Mouse (Mus musculus) embryonic facial prominence, embryonic 14.5 days (tissue): ENCODE measurements around the gene Mb. TPM values are rescaled to one million over a fixed set of nuclear protein-coding genes. Genes with fewer than 3 reads are reported as not detected.

ENCODE experiments used
- ATAC-seq: fragments of 200-750 bp; cut with Nextera tagmentation; 2 replicates; pipeline ENCODE4 v1.8.0; 2017; ENCODE audit warnings: low read depth, moderate number of reproducible peaks, moderate TSS enrichment
- DNase-seq: peaks from one replicate; pipeline ENCODE4 v3.0.0-alpha.2; 2015; ENCODE audit warnings: low spot score
- H3K27ac ChIP-seq: fragments of 300-500 bp; sonication (generic); replicated peaks from 2 replicates; pipeline ENCODE4 v1.5.1; 2014; ENCODE audit warnings: low read depth, mild to moderate bottlenecking, low read length, moderate library complexity
- H3K27me3 ChIP-seq: fragments of 300-500 bp; sonication (generic); replicated peaks from 2 replicates; pipeline ENCODE4 v1.6.1; 2014; ENCODE audit warnings: low read length; ENCODE audit not compliant: control insufficient read depth, insufficient read depth
- H3K36me3 ChIP-seq: fragments of 300-500 bp; sonication (generic); 2 replicates; pipeline ENCODE4 v1.6.1; 2014; ENCODE audit warnings: low read length, mixed read lengths; ENCODE audit not compliant: control insufficient read depth, insufficient read depth
- H3K4me1 ChIP-seq: fragments of 300-500 bp; sonication (generic); 2 replicates; pipeline ENCODE4 v1.6.1; 2014; ENCODE audit warnings: antibody characterized with exemption, low read length; ENCODE audit not compliant: control insufficient read depth, insufficient read depth
- H3K4me2 ChIP-seq: fragments of 300-500 bp; sonication (generic); 2 replicates; pipeline ENCODE4 v1.6.1; 2014; ENCODE audit warnings: low read depth, mild to moderate bottlenecking, low read length, moderate library complexity, mixed read lengths
- H3K4me3 ChIP-seq: fragments of 300-500 bp; sonication (generic); 2 replicates; pipeline ENCODE4 v1.5.1; 2014; ENCODE audit warnings: low read depth, mild to moderate bottlenecking, low read length
- H3K9ac ChIP-seq: fragments of 300-500 bp; sonication (generic); 2 replicates; pipeline ENCODE4 v1.6.1; 2014; ENCODE audit warnings: low read depth, mild to moderate bottlenecking, low read length, moderate library complexity, mixed read lengths
- H3K9me3 ChIP-seq: fragments of 300-500 bp; sonication (generic); 2 replicates; pipeline ENCODE4 v1.6.1; 2016; ENCODE audit warnings: low read length; ENCODE audit not compliant: control insufficient read depth
- WGBS: fragments of 180-500 bp; shearing (Covaris S2); extraction: QIAGEN DNeasy Blood & Tissue Kit; methylation state at CpG from one replicate; pipeline ENCODE4 v1.1.7; 2014; 5-methylcytosine and 5-hydroxymethylcytosine counted together
- polyA plus RNA-seq: library from polyadenylated mRNA; unstranded; fragments of >200 nt; fragmentation: Nextera tagmentation; extraction: Ambion mirVana; gene quantifications from 2 replicates; pipeline ENCODE4 v1.2.1, GENCODE M21; 2014

Mb gene
- polyA plus RNA-seq, 1 experiment from 2014 or later = 12.9 TPM

GRCm38 (mm10) chr15:77044597-77045320 is 5.7 kb downstream of the Mb start, which contains the start of gene Apol6:
TSS of gene Apol6 (plus strand) at chr15:77044729.
- Histone ChIP-seq H3K4me1 (peaks cover 9% of the 10 kb centered on the region), H3K27me3 (no peaks in the 10 kb centered on the region), H3K4me3 (no peak within 1 kb of the TSS), H3K9ac (no peak within 1 kb of the TSS), H3K36me3 (no peaks in the 10 kb centered on the region), H3K4me2 (no peak within 1 kb of the TSS), H3K27ac (no peak within 1 kb of the TSS), H3K9me3 (no peaks in the 10 kb centered on the region)
- ATAC-seq = no peak
- 83% methylated on average over 12 of the region's 12 CpGs for WGBS
- DNase-seq = no peak

GRCm38 (mm10) chr15:77040784-77041183 is 9.7 kb downstream of the Mb start:
- H3K27ac ChIP-seq = peak overlapping the region; percentile 31
- no peak overlapping the region for H3K9ac ChIP-seq

GRCm38 (mm10) chr15:77039211-77039700 is 11.2 kb downstream of the Mb start:
- H3K9me3 ChIP-seq = no peaks in the 10 kb centered on the region
- H3K27ac ChIP-seq = peak overlapping the region; percentile 16; the same call in 1 of the 2 replicates
- no peak overlapping the region for H3K4me3 ChIP-seq
- H3K4me1 ChIP-seq = peaks cover 44% of the 10 kb centered on the region
- DNase-seq (no peak), ATAC-seq (no peak)
- no peaks in the 10 kb centered on the region for H3K36me3 ChIP-seq
- H3K9ac ChIP-seq = no peak overlapping the region
- WGBS = 59% methylated on average over 8 of the region's 9 CpGs
- H3K4me2 ChIP-seq = no peak overlapping the region
- H3K27me3 ChIP-seq = no peaks in the 10 kb centered on the region

More at GRCm38 (mm10) chr15:77040784-77041183, 9.7 kb downstream of the Mb start:
- no peaks in the 10 kb centered on the region for H3K36me3 ChIP-seq
- no peaks in the 10 kb centered on the region for H3K9me3 ChIP-seq
- ATAC-seq = no peak
- no peak overlapping the region for H3K4me3 ChIP-seq
- no peak overlapping the region for H3K4me2 ChIP-seq
- H3K4me1 ChIP-seq = peaks cover 43% of the 10 kb centered on the region
- WGBS = 58% methylated on average over 3 of the region's 3 CpGs
- no peaks in the 10 kb centered on the region for H3K27me3 ChIP-seq
- no peak for DNase-seq

GRCm38 (mm10) chr15:77037278-77038161 is 12.9 kb downstream of the Mb start:
- H3K27me3 ChIP-seq = no peaks in the 10 kb centered on the region
- peak overlapping the region; percentile 99 for H3K27ac ChIP-seq
- H3K9me3 ChIP-seq = no peaks in the 10 kb centered on the region
- WGBS = 12% methylated on average over 11 of the region's 11 CpGs
- no peaks in the 10 kb centered on the region for H3K36me3 ChIP-seq
- H3K4me1 ChIP-seq = peaks cover 44% of the 10 kb centered on the region
- peak overlapping the region; percentile 39 for H3K4me2 ChIP-seq
- ATAC-seq (peak; percentile 91), DNase-seq (peak; percentile 96)
- H3K9ac ChIP-seq = peak overlapping the region; percentile 53
- no peak overlapping the region for H3K4me3 ChIP-seq

- ATAC-seq = no peak
- no peaks in the 10 kb centered on the region for H3K27me3 ChIP-seq
- peak overlapping the region; percentile 53 for H3K9ac ChIP-seq
- H3K9me3 ChIP-seq = no peaks in the 10 kb centered on the region
- H3K4me2 ChIP-seq = peak overlapping the region; percentile 39
- no peak for DNase-seq
- H3K27ac ChIP-seq = peak overlapping the region; percentile 99
- H3K36me3 ChIP-seq = no peaks in the 10 kb centered on the region
- H3K4me3 ChIP-seq = no peak overlapping the region
- 26% methylated on average over 2 of the region's 2 CpGs for WGBS
- peaks cover 44% of the 10 kb centered on the region for H3K4me1 ChIP-seq
These were observed 13.5 kb downstream of the Mb start for GRCm38 (mm10) chr15:77036989-77037277.

- 44% methylated on average over 10 of the region's 11 CpGs for WGBS
- Histone ChIP-seq H3K9ac (peak overlapping the region; percentile 53), H3K4me2 (no peak overlapping the region)
These were observed 14.0 kb downstream of the Mb start for GRCm38 (mm10) chr15:77036320-77036988.

GRCm38 (mm10) chr15:77035643-77036042 is 14.8 kb downstream of the Mb start:
- no peaks in the 10 kb centered on the region for H3K27me3 ChIP-seq
- no peak for DNase-seq
- H3K36me3 ChIP-seq = no peaks in the 10 kb centered on the region
- no peak for ATAC-seq
- no peak overlapping the region for H3K4me3 ChIP-seq
- peaks cover 45% of the 10 kb centered on the region for H3K4me1 ChIP-seq
- no peak overlapping the region for H3K4me2 ChIP-seq
- 80% methylated on average over 3 of the region's 3 CpGs for WGBS
- no peak overlapping the region for H3K9ac ChIP-seq
- H3K27ac ChIP-seq = peak overlapping the region; percentile 99
- no peaks in the 10 kb centered on the region for H3K9me3 ChIP-seq

More at GRCm38 (mm10) chr15:77036320-77036988, 14.0 kb downstream of the Mb start:
- Histone ChIP-seq H3K4me3 (no peak overlapping the region), H3K4me1 (peaks cover 44% of the 10 kb centered on the region), H3K27me3 (no peaks in the 10 kb centered on the region), H3K27ac (peak overlapping the region; percentile 99), H3K36me3 (no peaks in the 10 kb centered on the region), H3K9me3 (no peaks in the 10 kb centered on the region)
- DNase-seq (peak; percentile 93), ATAC-seq (peak; percentile 73)

GRCm38 (mm10) chr15:77034526-77034925 is 15.9 kb downstream of the Mb start:
- no peaks in the 10 kb centered on the region for H3K9me3 ChIP-seq
- no peak for DNase-seq
- no peak for ATAC-seq
- no peaks in the 10 kb centered on the region for H3K36me3 ChIP-seq
- no peak overlapping the region for H3K9ac ChIP-seq
- no peaks in the 10 kb centered on the region for H3K27me3 ChIP-seq
- no peak overlapping the region for H3K4me2 ChIP-seq
- 76% methylated on average over 6 of the region's 6 CpGs for WGBS
- H3K4me3 ChIP-seq = no peak overlapping the region
- H3K4me1 ChIP-seq = peaks cover 38% of the 10 kb centered on the region
- H3K27ac ChIP-seq = no peak overlapping the region
